Mouse (Mus musculus): ENCODE measurements around the gene Alcam. TPM values are rescaled to one million over a fixed set of nuclear protein-coding genes. Genes with fewer than 3 reads are reported as not detected.

The Alcam gene
- polyA plus RNA-seq, 1 experiment from 2014 or later: 63.7 TPM

GRCm38 (mm10) chr16:52280186-52280585 is 173.7 kb downstream of the Alcam start:
- Histone ChIP-seq H3K27me3 (replicated peaks; ENCODE audit: control insufficient read depth, insufficient read depth, low read length) (no peaks in the 10 kb centered on the region), H3K4me3 (ENCODE audit: low read depth, low read length) (no peak overlapping the region), H3K36me3 (ENCODE audit: control insufficient read depth, insufficient read depth, low read length) (0 out of 2 replicates have a peak, but pooled peaks cover 8% of the 10 kb centered on the region), H3K9ac (ENCODE audit: low read depth, low read length) (no peak overlapping the region), H3K9me3 (ENCODE audit: control insufficient read depth, low read length) (no peaks in the 10 kb centered on the region), H3K4me2 (ENCODE audit: low read depth, low read length) (no peak overlapping the region), H3K4me1 (ENCODE audit: control insufficient read depth, insufficient read depth, low read length) (no peaks in the 10 kb centered on the region), H3K27ac (replicated peaks; ENCODE audit: low read depth, low read length) (no peak overlapping the region)
- WGBS: 65% methylated on average over 2 of the region's 2 CpGs
- DNase-seq (ENCODE audit: low spot score): no peak
- no peak for ATAC-seq (ENCODE audit: low read depth)

DNA sequence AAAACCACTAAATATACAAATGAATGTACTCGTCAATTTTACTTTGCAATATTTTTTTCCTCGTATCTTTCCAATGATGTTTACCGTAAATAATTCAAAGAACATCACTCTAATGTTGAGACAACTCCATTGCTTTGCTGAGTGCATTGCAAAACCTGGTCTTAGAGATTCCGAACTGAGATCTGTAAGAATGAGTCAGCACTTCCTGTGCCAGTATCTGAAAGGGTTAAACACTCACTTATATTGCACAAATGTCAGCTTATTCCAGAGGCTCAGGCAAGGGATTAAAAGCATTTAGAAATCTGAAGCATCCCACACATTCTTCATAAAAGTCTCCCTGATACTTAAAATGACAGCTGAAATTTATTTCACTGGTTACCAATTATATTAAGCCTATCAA is 188.8 kb downstream of the Alcam start:
- WGBS: 86% methylated on average over 4 of the region's 4 CpGs
- Histone ChIP-seq H3K36me3 (ENCODE audit: control insufficient read depth, insufficient read depth, low read length) (peaks cover 9% of the 10 kb centered on the region; the same call in 1 of the 2 replicates), H3K27ac (replicated peaks; ENCODE audit: low read depth, low read length) (no peak overlapping the region), H3K9ac (ENCODE audit: low read depth, low read length) (no peak overlapping the region), H3K4me1 (ENCODE audit: control insufficient read depth, insufficient read depth, low read length) (no peaks in the 10 kb centered on the region), H3K27me3 (replicated peaks; ENCODE audit: control insufficient read depth, insufficient read depth, low read length) (no peaks in the 10 kb centered on the region), H3K4me2 (ENCODE audit: low read depth, low read length) (no peak overlapping the region), H3K4me3 (ENCODE audit: low read depth, low read length) (no peak overlapping the region), H3K9me3 (ENCODE audit: control insufficient read depth, low read length) (no peaks in the 10 kb centered on the region)
- ATAC-seq (ENCODE audit: low read depth): no peak
- DNase-seq (ENCODE audit: low spot score): no peak

DNA sequence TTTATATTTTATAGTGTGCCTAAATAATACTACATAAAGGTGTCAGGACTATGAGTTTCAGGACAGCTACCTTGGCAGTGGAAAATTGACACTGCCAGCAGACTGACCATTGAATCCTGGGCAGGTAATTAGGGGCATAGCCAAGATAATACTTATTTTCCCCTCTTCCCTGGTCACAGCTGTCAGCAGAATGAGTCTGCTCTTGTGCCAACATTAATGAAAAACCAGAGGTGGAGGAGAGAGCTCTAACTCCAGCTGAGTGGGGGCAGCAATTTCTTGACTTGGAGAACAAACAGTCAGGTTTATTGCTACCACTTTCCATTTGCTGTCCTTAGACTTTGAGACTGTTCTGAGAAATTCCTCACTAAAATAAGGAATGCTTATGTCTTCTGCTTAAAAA is 190.1 kb downstream of the Alcam start:
- DNase-seq (ENCODE audit: low spot score) (no peak), ATAC-seq (ENCODE audit: low read depth) (no peak)
- H3K4me3 ChIP-seq (ENCODE audit: low read depth, low read length): no peak overlapping the region
- H3K36me3 ChIP-seq (ENCODE audit: control insufficient read depth, insufficient read depth, low read length): peaks cover 9% of the 10 kb centered on the region; the same call in 1 of the 2 replicates
- H3K27me3 ChIP-seq (replicated peaks; ENCODE audit: control insufficient read depth, insufficient read depth, low read length): no peaks in the 10 kb centered on the region
- no peak overlapping the region for H3K27ac ChIP-seq (replicated peaks; ENCODE audit: low read depth, low read length)
- no peak overlapping the region for H3K9ac ChIP-seq (ENCODE audit: low read depth, low read length)
- H3K9me3 ChIP-seq (ENCODE audit: control insufficient read depth, low read length): no peaks in the 10 kb centered on the region
- no peak overlapping the region for H3K4me2 ChIP-seq (ENCODE audit: low read depth, low read length)
- H3K4me1 ChIP-seq (ENCODE audit: control insufficient read depth, insufficient read depth, low read length): no peaks in the 10 kb centered on the region

- Histone ChIP-seq H3K9ac (ENCODE audit: low read depth, low read length) (no peak overlapping the region), H3K4me3 (ENCODE audit: low read depth, low read length) (no peak overlapping the region), H3K36me3 (ENCODE audit: control insufficient read depth, insufficient read depth, low read length) (no peaks in the 10 kb centered on the region), H3K4me2 (ENCODE audit: low read depth, low read length) (no peak overlapping the region), H3K27ac (replicated peaks; ENCODE audit: low read depth, low read length) (no peak overlapping the region), H3K4me1 (ENCODE audit: control insufficient read depth, insufficient read depth, low read length) (no peaks in the 10 kb centered on the region), H3K9me3 (ENCODE audit: control insufficient read depth, low read length) (no peaks in the 10 kb centered on the region), H3K27me3 (replicated peaks; ENCODE audit: control insufficient read depth, insufficient read depth, low read length) (no peaks in the 10 kb centered on the region)
- DNase-seq (ENCODE audit: low spot score) (peak; percentile 31), ATAC-seq (ENCODE audit: low read depth) (no peak; the same call in 1 of the 2 replicates)
- 60% methylated on average over 1 of the region's 1 CpGs for WGBS
Measured at GRCm38 (mm10) chr16:52262582-52262981, 191.3 kb downstream of the Alcam start.

- Histone ChIP-seq H3K9me3 (ENCODE audit: control insufficient read depth, low read length) (no peaks in the 10 kb centered on the region), H3K27me3 (replicated peaks; ENCODE audit: control insufficient read depth, insufficient read depth, low read length) (no peaks in the 10 kb centered on the region), H3K4me3 (ENCODE audit: low read depth, low read length) (no peak overlapping the region), H3K9ac (ENCODE audit: low read depth, low read length) (no peak overlapping the region), H3K27ac (replicated peaks; ENCODE audit: low read depth, low read length) (no peak overlapping the region), H3K36me3 (ENCODE audit: control insufficient read depth, insufficient read depth, low read length) (no peaks in the 10 kb centered on the region), H3K4me2 (ENCODE audit: low read depth, low read length) (no peak overlapping the region), H3K4me1 (ENCODE audit: control insufficient read depth, insufficient read depth, low read length) (no peaks in the 10 kb centered on the region)
- no peak for DNase-seq (ENCODE audit: low spot score)
- no peak for ATAC-seq (ENCODE audit: low read depth)
- WGBS: 88% methylated on average over 1 of the region's 1 CpGs
Measured at GRCm38 (mm10) chr16:52261755-52262154, 192.1 kb downstream of the Alcam start.

- no peaks in the 10 kb centered on the region for H3K9me3 ChIP-seq (ENCODE audit: control insufficient read depth, low read length)
- no peaks in the 10 kb centered on the region for H3K27me3 ChIP-seq (replicated peaks; ENCODE audit: control insufficient read depth, insufficient read depth, low read length)
- 87% methylated on average over 4 of the region's 4 CpGs for WGBS
- H3K4me3 ChIP-seq (ENCODE audit: low read depth, low read length): no peak overlapping the region
- H3K9ac ChIP-seq (ENCODE audit: low read depth, low read length): no peak overlapping the region
- no peak overlapping the region for H3K27ac ChIP-seq (replicated peaks; ENCODE audit: low read depth, low read length)
- H3K36me3 ChIP-seq (ENCODE audit: control insufficient read depth, insufficient read depth, low read length): 0 out of 2 replicates have a peak, but pooled peaks cover 14% of the 10 kb centered on the region
- H3K4me2 ChIP-seq (ENCODE audit: low read depth, low read length): no peak overlapping the region
- ATAC-seq (ENCODE audit: low read depth): no peak
- H3K4me1 ChIP-seq (ENCODE audit: control insufficient read depth, insufficient read depth, low read length): no peaks in the 10 kb centered on the region
- no peak for DNase-seq (ENCODE audit: low spot score)
Measured at GRCm38 (mm10) chr16:52250935-52251334, 202.9 kb downstream of the Alcam start.

DNA sequence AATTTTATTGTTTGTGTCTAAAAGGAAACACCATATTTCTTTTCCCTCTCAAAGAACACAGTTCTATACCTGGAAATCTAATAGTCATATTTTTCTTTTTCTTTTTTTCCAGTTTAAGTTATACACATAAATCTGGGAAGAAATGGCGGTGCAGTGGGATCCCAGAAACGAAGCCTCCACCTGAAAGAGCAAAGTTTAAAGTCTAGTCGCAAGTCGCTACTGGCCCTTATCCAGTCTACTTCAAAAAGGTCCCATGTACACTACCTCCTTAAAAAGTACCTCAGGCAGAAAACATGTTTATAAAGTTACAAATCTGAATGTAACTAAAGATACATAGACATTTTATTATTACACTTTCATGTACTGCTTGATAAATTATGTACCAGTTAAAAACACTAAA is 203.7 kb downstream of the Alcam start:
- Histone ChIP-seq H3K4me3 (ENCODE audit: low read depth, low read length) (no peak overlapping the region), H3K36me3 (ENCODE audit: control insufficient read depth, insufficient read depth, low read length) (0 out of 2 replicates have a peak, but pooled peaks cover 9% of the 10 kb centered on the region), H3K4me1 (ENCODE audit: control insufficient read depth, insufficient read depth, low read length) (no peaks in the 10 kb centered on the region), H3K9ac (ENCODE audit: low read depth, low read length) (no peak overlapping the region), H3K9me3 (ENCODE audit: control insufficient read depth, low read length) (no peaks in the 10 kb centered on the region), H3K4me2 (ENCODE audit: low read depth, low read length) (no peak overlapping the region), H3K27me3 (replicated peaks; ENCODE audit: control insufficient read depth, insufficient read depth, low read length) (no peaks in the 10 kb centered on the region), H3K27ac (replicated peaks; ENCODE audit: low read depth, low read length) (no peak overlapping the region)
- WGBS: 87% methylated on average over 4 of the region's 4 CpGs
- DNase-seq (ENCODE audit: low spot score) (no peak), ATAC-seq (ENCODE audit: low read depth) (no peak)

DNA sequence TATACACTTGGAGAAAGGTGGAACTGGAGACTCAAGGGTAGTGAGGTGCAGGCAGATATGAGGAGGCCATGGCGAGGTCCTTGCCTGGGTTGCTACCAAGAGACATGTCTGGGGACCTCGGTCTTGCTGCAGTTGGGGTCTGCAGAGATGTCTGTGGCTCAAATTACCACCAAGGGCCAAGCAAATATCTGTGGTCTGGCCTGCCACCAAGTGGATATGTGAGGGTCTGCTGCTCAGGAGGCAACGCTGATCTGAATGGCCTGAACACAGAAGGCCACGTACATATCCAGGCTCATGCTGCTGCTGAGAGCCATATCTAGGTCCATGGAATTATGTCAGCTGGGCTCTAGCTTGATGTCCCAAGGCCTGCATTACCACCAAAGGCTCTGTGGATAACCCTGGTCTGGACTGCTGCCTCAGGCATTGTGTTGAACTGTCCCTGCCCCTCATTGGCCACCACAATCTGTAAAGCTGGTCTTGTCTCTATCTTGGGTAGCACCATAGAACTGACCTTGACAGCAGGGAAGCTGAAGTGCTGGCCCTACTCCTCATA is 210.4 kb downstream of the Alcam start:
- DNase-seq (ENCODE audit: low spot score): no peak
- 0 out of 2 replicates have a peak, but pooled peaks cover 1% of the 10 kb centered on the region for H3K36me3 ChIP-seq (ENCODE audit: control insufficient read depth, insufficient read depth, low read length)
- no peak overlapping the region for H3K27ac ChIP-seq (replicated peaks; ENCODE audit: low read depth, low read length)
- no peak overlapping the region for H3K4me3 ChIP-seq (ENCODE audit: low read depth, low read length)
- 76% methylated on average over 4 of the region's 4 CpGs for WGBS
- no peak for ATAC-seq (ENCODE audit: low read depth)
- H3K9me3 ChIP-seq (ENCODE audit: control insufficient read depth, low read length): no peaks in the 10 kb centered on the region
- no peaks in the 10 kb centered on the region for H3K4me1 ChIP-seq (ENCODE audit: control insufficient read depth, insufficient read depth, low read length)
- H3K27me3 ChIP-seq (replicated peaks; ENCODE audit: control insufficient read depth, insufficient read depth, low read length): no peaks in the 10 kb centered on the region
- H3K9ac ChIP-seq (ENCODE audit: low read depth, low read length): no peak overlapping the region
- H3K4me2 ChIP-seq (ENCODE audit: low read depth, low read length): no peak overlapping the region

- H3K4me2 ChIP-seq (ENCODE audit: low read depth, low read length): no peak overlapping the region
- H3K9ac ChIP-seq (ENCODE audit: low read depth, low read length): no peak overlapping the region
- H3K9me3 ChIP-seq (ENCODE audit: control insufficient read depth, low read length): no peaks in the 10 kb centered on the region
- no peaks in the 10 kb centered on the region for H3K36me3 ChIP-seq (ENCODE audit: control insufficient read depth, insufficient read depth, low read length)
- H3K27ac ChIP-seq (replicated peaks; ENCODE audit: low read depth, low read length): no peak overlapping the region
- DNase-seq (ENCODE audit: low spot score) (peak; percentile 11), ATAC-seq (ENCODE audit: low read depth) (no peak)
- H3K4me3 ChIP-seq (ENCODE audit: low read depth, low read length): no peak overlapping the region
- H3K27me3 ChIP-seq (replicated peaks; ENCODE audit: control insufficient read depth, insufficient read depth, low read length): no peaks in the 10 kb centered on the region
- WGBS: 29% methylated on average over 2 of the region's 2 CpGs
- no peaks in the 10 kb centered on the region for H3K4me1 ChIP-seq (ENCODE audit: control insufficient read depth, insufficient read depth, low read length)
Measured at GRCm38 (mm10) chr16:52242144-52242543, 211.7 kb downstream of the Alcam start.

All from embryonic facial prominence, embryonic 14.5 days (tissue).